Mouse (Mus musculus): ENCODE data around the gene Mnx1. TPM values are rescaled to one million over a fixed set of nuclear protein-coding genes. Genes with fewer than 3 reads are reported as not detected.

The Mnx1 gene
- total and polyA plus RNA-seq, 3 experiments, result not detected

- Histone ChIP-seq H3K4me1 (ENCODE audit: insufficient read depth, low read depth, low read length) (0 out of 2 replicates have a peak, but pooled peaks cover 3% of the 10 kb centered on the region), H3K27me3 (ENCODE audit: insufficient read depth, low read length) (peaks cover 52% of the 10 kb centered on the region), H3K9me3 (replicated peaks) (no peaks in the 10 kb centered on the region), H3K4me3 (ENCODE audit: low read depth, low read length) (no peak overlapping the region), H3K36me3 (replicated peaks) (no peaks in the 10 kb centered on the region)
- DNase-seq (ENCODE audit: low spot score) (no peak), ATAC-seq (ENCODE audit: extremely low read depth, insufficient number of reproducible peaks, low FRiP score, poor library complexity, severe bottlenecking) (no peak)
- TF ChIP-seq GATA1 (IDR thresholded peaks at IDR 0.05; ENCODE audit: borderline replicate concordance, low read length) (no peak), TAL1 (conservative IDR thresholded peaks at IDR 0.05; ENCODE audit: low read depth, low read length) (no peak), GATA2 (IDR thresholded peaks at IDR 0.05; ENCODE audit: borderline replicate concordance, low read depth, low read length) (no peak), POLR2AphosphoS5 (IDR thresholded peaks at IDR 0.05; ENCODE audit: insufficient replicate concordance, low read depth, low read length) (no peak), CTCF (IDR thresholded peaks at IDR 0.05; ENCODE audit: low read depth, low read length) (no peak)
Measured at GRCm38 (mm10) chr5:29484965-29485940, 7.0 kb upstream of the Mnx1 start.

DNA sequence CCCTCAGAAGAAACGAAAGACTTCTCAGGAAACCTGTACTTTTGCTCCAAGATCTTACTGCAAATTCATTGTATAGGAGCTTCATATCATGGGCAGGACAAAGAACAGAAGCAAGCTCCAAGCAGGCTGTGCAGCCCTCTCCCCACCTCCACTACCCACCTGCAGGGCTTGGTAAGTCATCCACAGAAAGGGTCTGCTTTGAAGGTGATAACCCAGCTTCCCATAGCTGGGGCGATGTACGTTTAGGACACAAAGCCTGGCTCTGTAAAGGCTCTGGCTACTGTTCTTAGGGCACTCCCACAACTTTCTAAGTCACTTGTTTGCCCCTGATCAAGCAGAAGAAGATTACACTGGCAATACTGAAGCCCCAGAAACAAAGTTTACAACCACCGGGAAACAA lies 5.5 kb upstream of the Mnx1 start:
- Histone ChIP-seq H3K27me3 (ENCODE audit: insufficient read depth, low read length) (peaks cover 54% of the 10 kb centered on the region), H3K4me1 (ENCODE audit: insufficient read depth, low read depth, low read length) (peaks cover under 1% of the 10 kb centered on the region; the same call in 1 of the 2 replicates), H3K36me3 (replicated peaks) (no peaks in the 10 kb centered on the region), H3K4me3 (ENCODE audit: low read depth, low read length) (no peak overlapping the region), H3K9me3 (replicated peaks) (no peaks in the 10 kb centered on the region)
- no peak for TF ChIP-seq POLR2AphosphoS5 (IDR thresholded peaks at IDR 0.05; ENCODE audit: insufficient replicate concordance, low read depth, low read length)
- TF ChIP-seq GATA2 (IDR thresholded peaks at IDR 0.05; ENCODE audit: borderline replicate concordance, low read depth, low read length), result no peak
- no peak for TF ChIP-seq CTCF (IDR thresholded peaks at IDR 0.05; ENCODE audit: low read depth, low read length)
- no peak for TF ChIP-seq GATA1 (IDR thresholded peaks at IDR 0.05; ENCODE audit: borderline replicate concordance, low read length)
- ATAC-seq (ENCODE audit: extremely low read depth, insufficient number of reproducible peaks, low FRiP score, poor library complexity, severe bottlenecking), result no peak
- DNase-seq (ENCODE audit: low spot score), result no peak

- Histone ChIP-seq H3K36me3 (replicated peaks) (no peaks in the 10 kb centered on the region), H3K9me3 (replicated peaks) (no peaks in the 10 kb centered on the region), H3K4me3 (ENCODE audit: low read depth, low read length) (no peak overlapping the region), H3K4me1 (ENCODE audit: insufficient read depth, low read depth, low read length) (peaks cover 3% of the 10 kb centered on the region), H3K27me3 (ENCODE audit: insufficient read depth, low read length) (peaks cover 76% of the 10 kb centered on the region)
- DNase-seq (ENCODE audit: low spot score) (no peak), ATAC-seq (ENCODE audit: extremely low read depth, insufficient number of reproducible peaks, low FRiP score, poor library complexity, severe bottlenecking) (no peak)
- no peak for TF ChIP-seq TAL1 (conservative IDR thresholded peaks at IDR 0.05; ENCODE audit: low read depth, low read length)
Measured at GRCm38 (mm10) chr5:29479198-29479593, 926 bp upstream of the Mnx1 start.

DNA sequence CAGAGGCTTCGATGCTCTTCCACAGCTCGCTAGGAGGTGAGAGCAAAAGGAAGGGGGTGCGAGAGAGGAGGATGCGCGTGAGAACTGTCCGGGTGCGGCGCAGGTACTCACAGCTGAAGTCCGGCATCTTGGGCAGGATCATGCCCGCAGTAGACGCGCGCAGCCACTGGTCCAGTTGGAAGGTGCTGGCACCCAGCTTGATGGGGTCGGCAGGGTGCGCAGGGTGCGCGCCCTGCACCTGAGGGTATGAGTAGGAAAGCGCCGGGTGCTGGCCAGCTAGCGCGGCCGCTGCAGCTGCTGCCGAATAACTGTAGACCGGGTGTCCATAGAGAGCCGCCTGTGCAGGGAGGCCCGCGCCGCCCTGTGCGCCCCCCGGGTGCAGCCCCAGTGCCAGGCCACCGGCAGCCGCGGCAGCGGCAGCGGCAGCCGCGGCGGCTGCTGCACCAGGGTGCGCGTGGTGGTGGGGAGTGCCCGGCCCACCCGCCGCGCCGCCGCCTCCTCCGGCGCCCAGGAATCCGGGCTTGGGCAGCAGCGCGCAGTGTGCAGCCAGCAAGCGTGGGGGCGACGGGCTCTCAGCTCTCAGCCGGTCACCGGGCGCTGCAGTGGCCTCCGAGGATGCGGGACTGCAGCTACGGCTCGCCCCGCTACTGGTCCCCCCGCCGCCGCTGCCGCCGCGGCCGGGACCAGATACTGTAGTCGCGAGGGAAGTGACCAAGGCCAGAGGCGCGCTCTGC lies 629 bp downstream of the Mnx1 start:
- Histone ChIP-seq H3K36me3 (replicated peaks) (no peaks in the 10 kb centered on the region), H3K4me1 (ENCODE audit: insufficient read depth, low read depth, low read length) (peaks cover 3% of the 10 kb centered on the region), H3K9me3 (replicated peaks) (no peaks in the 10 kb centered on the region), H3K27me3 (ENCODE audit: insufficient read depth, low read length) (peaks cover 81% of the 10 kb centered on the region), H3K4me3 (ENCODE audit: low read depth, low read length) (peak overlapping the region; percentile 16; the same call in 1 of the 2 replicates)
- TF ChIP-seq TAL1 (conservative IDR thresholded peaks at IDR 0.05; ENCODE audit: low read depth, low read length) (no peak), POLR2AphosphoS5 (IDR thresholded peaks at IDR 0.05; ENCODE audit: insufficient replicate concordance, low read depth, low read length) (no peak), GATA1 (IDR thresholded peaks at IDR 0.05; ENCODE audit: borderline replicate concordance, low read length) (no peak), GATA2 (IDR thresholded peaks at IDR 0.05; ENCODE audit: borderline replicate concordance, low read depth, low read length) (no peak), CTCF (IDR thresholded peaks at IDR 0.05; ENCODE audit: low read depth, low read length) (no peak)
- ATAC-seq (ENCODE audit: extremely low read depth, insufficient number of reproducible peaks, low FRiP score, poor library complexity, severe bottlenecking), result no peak
- DNase-seq (ENCODE audit: low spot score), result no peak

- H3K4me1 ChIP-seq (ENCODE audit: insufficient read depth, low read depth, low read length), result peaks cover 3% of the 10 kb centered on the region
- TF ChIP-seq TAL1 (conservative IDR thresholded peaks at IDR 0.05; ENCODE audit: low read depth, low read length) (no peak), CTCF (IDR thresholded peaks at IDR 0.05; ENCODE audit: low read depth, low read length) (no peak), POLR2AphosphoS5 (IDR thresholded peaks at IDR 0.05; ENCODE audit: insufficient replicate concordance, low read depth, low read length) (no peak), GATA2 (IDR thresholded peaks at IDR 0.05; ENCODE audit: borderline replicate concordance, low read depth, low read length) (no peak), GATA1 (IDR thresholded peaks at IDR 0.05; ENCODE audit: borderline replicate concordance, low read length) (no peak)
- H3K36me3 ChIP-seq (replicated peaks), result no peaks in the 10 kb centered on the region
- DNase-seq (ENCODE audit: low spot score), result no peak
- no peak for ATAC-seq (ENCODE audit: extremely low read depth, insufficient number of reproducible peaks, low FRiP score, poor library complexity, severe bottlenecking)
- peaks cover 95% of the 10 kb centered on the region for H3K27me3 ChIP-seq (ENCODE audit: insufficient read depth, low read length)
- no peak overlapping the region for H3K4me3 ChIP-seq (ENCODE audit: low read depth, low read length)
- no peaks in the 10 kb centered on the region for H3K9me3 ChIP-seq (replicated peaks)
Measured at GRCm38 (mm10) chr5:29476021-29476420, 2.2 kb downstream of the Mnx1 start.

DNA sequence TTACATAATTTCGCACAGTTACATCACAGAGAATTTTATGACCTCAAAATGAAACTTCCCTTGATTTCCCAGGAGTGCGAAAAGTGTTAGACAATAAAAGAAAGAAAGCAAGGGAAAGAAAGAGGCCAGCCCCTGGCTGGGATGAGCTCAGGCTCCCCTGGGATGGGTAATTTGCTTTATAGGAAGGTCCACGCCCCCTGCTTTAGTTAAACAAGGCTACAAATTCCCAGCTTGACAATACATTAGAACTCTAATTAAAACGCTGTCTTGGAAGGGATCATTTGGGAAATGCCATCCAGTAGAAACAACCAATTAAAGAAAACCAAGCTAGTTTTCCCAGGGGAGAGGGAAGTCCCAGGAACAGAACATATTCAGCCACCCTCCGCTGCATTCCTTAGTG lies 2.7 kb downstream of the Mnx1 start:
- Histone ChIP-seq H3K27me3 (ENCODE audit: insufficient read depth, low read length) (peaks cover 92% of the 10 kb centered on the region), H3K4me3 (ENCODE audit: low read depth, low read length) (no peak overlapping the region), H3K36me3 (replicated peaks) (no peaks in the 10 kb centered on the region), H3K4me1 (ENCODE audit: insufficient read depth, low read depth, low read length) (peaks cover 3% of the 10 kb centered on the region), H3K9me3 (replicated peaks) (no peaks in the 10 kb centered on the region)
- no peak for DNase-seq (ENCODE audit: low spot score)
- ATAC-seq (ENCODE audit: extremely low read depth, insufficient number of reproducible peaks, low FRiP score, poor library complexity, severe bottlenecking), result no peak
- TF ChIP-seq CTCF (IDR thresholded peaks at IDR 0.05; ENCODE audit: low read depth, low read length) (no peak), POLR2AphosphoS5 (IDR thresholded peaks at IDR 0.05; ENCODE audit: insufficient replicate concordance, low read depth, low read length) (no peak)

Measured in G1E (cell line).